Mouse (Mus musculus): ENCODE measurements around the gene Olfr303.

DNA sequence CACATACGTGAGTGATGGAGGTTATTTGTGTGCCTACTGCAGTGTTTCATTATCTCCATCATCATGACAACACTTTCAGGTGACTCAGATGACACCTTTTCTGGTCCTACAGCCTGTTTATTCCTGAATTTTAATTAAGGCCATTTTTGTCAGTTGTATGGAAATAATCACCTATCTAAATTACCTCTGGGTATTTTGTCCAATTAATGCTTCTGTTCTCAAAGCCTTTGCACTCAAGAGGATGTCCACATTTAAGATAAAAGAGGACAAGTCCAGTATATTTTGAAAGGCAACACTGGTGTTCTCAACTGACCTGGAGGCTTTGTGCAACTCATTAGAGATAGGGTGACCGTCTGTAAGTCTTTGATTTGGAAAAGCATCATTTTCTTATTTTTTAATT lies 6.0 kb upstream of the Olfr303 start, which contains the start of gene Olfr301:
- TF ChIP-seq CTCF (IDR thresholded peaks at IDR 0.05; ENCODE audit: borderline replicate concordance, insufficient read depth, low read depth, low read length): no peak
- no peak for TF ChIP-seq POLR2A (IDR thresholded peaks at IDR 0.05; ENCODE audit: borderline replicate concordance, insufficient read depth, low read length)
